Mouse (Mus musculus) bone marrow, adult 2 months (tissue): ENCODE measurements around the gene Cenph.

Source experiments
- CTCF ChIP-seq: fragments of 200-500 bp; IDR thresholded peaks from 2 replicates; pipeline ENCODE4 v1.5.1; 2011; ENCODE audit warnings: low read length, control low read depth; ENCODE audit not compliant: control insufficient read depth, insufficient read depth
- POLR2A ChIP-seq: fragments of 200-500 bp; IDR thresholded peaks from 2 replicates; pipeline ENCODE4 v1.6.1; 2011; ENCODE audit warnings: low read depth, mild to moderate bottlenecking, control low read depth, low read length, borderline replicate concordance; ENCODE audit not compliant: control insufficient read depth

GRCm38 (mm10) chr13:100789083-100789482 is 13.4 kb upstream of the Cenph start:
- no peak for TF ChIP-seq POLR2A
- no peak for TF ChIP-seq CTCF
